Mouse (Mus musculus): Measurements from ENCODE around the gene Vmn2r118. TPM values are rescaled to one million over a fixed set of nuclear protein-coding genes. Genes with fewer than 3 reads are reported as not detected.

Gene Vmn2r118
- polyA plus RNA-seq (2012; ENCODE audit: insufficient read depth, insufficient read length, low replicate concordance, missing spikeins): not detected in 2 replicates

GRCm38 (mm10) chr17:55625092-55625491, at the start of gene Vmn2r118:
TSS of gene Vmn2r118 (minus strand) at chr17:55625192.
- Histone ChIP-seq H3K4me1 (ENCODE audit: control insufficient read depth, insufficient read depth, low read length) (no peaks in the 10 kb centered on the region), H3K4me3 (ENCODE audit: insufficient read depth, low read depth, low read length) (no peak within 1 kb of the TSS), H3K27ac (ENCODE audit: insufficient read depth, low read depth, low read length) (no peak within 1 kb of the TSS)
- 93% methylated on average over 3 of the region's 3 CpGs for WGBS
- TF ChIP-seq POLR2A (IDR thresholded peaks at IDR 0.05; ENCODE audit: insufficient read depth, low read depth, low read length) (no peak), CTCF (IDR thresholded peaks at IDR 0.05; ENCODE audit: insufficient read depth, low read depth, low read length) (no peak)

GRCm38 (mm10) chr17:55661099-55661498, 36.1 kb upstream of the Vmn2r118 start:
- 93% methylated on average over 2 of the region's 2 CpGs for WGBS
- no peak for TF ChIP-seq CTCF (IDR thresholded peaks at IDR 0.05; ENCODE audit: insufficient read depth, low read depth, low read length)
- TF ChIP-seq POLR2A (IDR thresholded peaks at IDR 0.05; ENCODE audit: insufficient read depth, low read depth, low read length): no peak
- no peaks in the 10 kb centered on the region for H3K4me1 ChIP-seq (ENCODE audit: control insufficient read depth, insufficient read depth, low read length)
- no peak overlapping the region for H3K27ac ChIP-seq (ENCODE audit: insufficient read depth, low read depth, low read length)
- H3K4me3 ChIP-seq (ENCODE audit: insufficient read depth, low read depth, low read length): no peak overlapping the region

GRCm38 (mm10) chr17:55590838-55591237, 34.2 kb downstream of the Vmn2r118 start:
- no peak for TF ChIP-seq POLR2A (IDR thresholded peaks at IDR 0.05; ENCODE audit: insufficient read depth, low read depth, low read length)
- TF ChIP-seq CTCF (IDR thresholded peaks at IDR 0.05; ENCODE audit: insufficient read depth, low read depth, low read length): no peak
- 75% methylated on average over 1 of the region's 1 CpGs for WGBS
- H3K27ac ChIP-seq (ENCODE audit: insufficient read depth, low read depth, low read length): no peak overlapping the region
- H3K4me1 ChIP-seq (ENCODE audit: control insufficient read depth, insufficient read depth, low read length): no peaks in the 10 kb centered on the region
- H3K4me3 ChIP-seq (ENCODE audit: insufficient read depth, low read depth, low read length): no peak overlapping the region

GRCm38 (mm10) chr17:55561774-55562173, 63.2 kb downstream of the Vmn2r118 start:
- no peak for TF ChIP-seq CTCF (IDR thresholded peaks at IDR 0.05; ENCODE audit: insufficient read depth, low read depth, low read length)
- no peak for TF ChIP-seq POLR2A (IDR thresholded peaks at IDR 0.05; ENCODE audit: insufficient read depth, low read depth, low read length)
- Histone ChIP-seq H3K4me3 (ENCODE audit: insufficient read depth, low read depth, low read length) (no peak overlapping the region), H3K27ac (ENCODE audit: insufficient read depth, low read depth, low read length) (no peak overlapping the region), H3K4me1 (ENCODE audit: control insufficient read depth, insufficient read depth, low read length) (no peaks in the 10 kb centered on the region)
- 47% methylated on average over 2 of the region's 2 CpGs for WGBS

- Histone ChIP-seq H3K27ac (ENCODE audit: insufficient read depth, low read depth, low read length) (no peak overlapping the region), H3K4me1 (ENCODE audit: control insufficient read depth, insufficient read depth, low read length) (no peaks in the 10 kb centered on the region), H3K4me3 (ENCODE audit: insufficient read depth, low read depth, low read length) (no peak overlapping the region)
- TF ChIP-seq POLR2A (IDR thresholded peaks at IDR 0.05; ENCODE audit: insufficient read depth, low read depth, low read length) (no peak), CTCF (IDR thresholded peaks at IDR 0.05; ENCODE audit: insufficient read depth, low read depth, low read length) (no peak)
- WGBS: 68% methylated on average over 1 of the region's 1 CpGs
These were observed 76.5 kb downstream of the Vmn2r118 start for GRCm38 (mm10) chr17:55548476-55548875.

Other genes starting within 250 kb of the Vmn2r118 start
- not detected in 2 replicates for gene St6gal2, start 179.8 kb downstream of the Vmn2r118 start, polyA plus RNA-seq (2012; ENCODE audit: insufficient read depth, insufficient read length, low replicate concordance, missing spikeins)
- not detected in 2 replicates for gene Pot1b, start 87.4 kb upstream of the Vmn2r118 start, polyA plus RNA-seq (2012; ENCODE audit: insufficient read depth, insufficient read length, low replicate concordance, missing spikeins)
- not detected in 2 replicates for gene Adgre4, start 124.8 kb upstream of the Vmn2r118 start, polyA plus RNA-seq (2012; ENCODE audit: insufficient read depth, insufficient read length, low replicate concordance, missing spikeins)